Mouse (Mus musculus) stomach, embryonic 16.5 days (tissue): ENCODE measurements at regions not wholly inside any gene's neighbourhood (a gene's known extent, or its start where the extent isn't known, plus 50 kb on each side); places are given as distances from the start of the nearest gene placed in this dataset.
A peak's percentile ranks its signal among the peaks of the same experiment; 100 is the strongest.

ENCODE experiments used
- ATAC-seq: fragments of 200-750 bp; cut with Nextera tagmentation; 2 replicates; pipeline ENCODE4 v1.8.0; 2017; ENCODE audit warnings: moderate number of reproducible peaks, moderate TSS enrichment; ENCODE audit not compliant: insufficient read depth, low FRiP score
- H3K27ac ChIP-seq: fragments of 300-500 bp; sonication (generic); 2 replicates; pipeline ENCODE4 v1.5.1; 2014; ENCODE audit warnings: low read length
- H3K27me3 ChIP-seq: fragments of 300-500 bp; sonication (generic); 2 replicates; pipeline ENCODE4 v1.6.1; 2014; ENCODE audit warnings: low read length, control low read depth, mixed read lengths; ENCODE audit not compliant: control insufficient read depth, insufficient read depth
- H3K36me3 ChIP-seq: fragments of 300-500 bp; sonication (generic); 2 replicates; pipeline ENCODE4 v1.6.1; 2014; ENCODE audit warnings: low read length; ENCODE audit not compliant: control insufficient read depth, insufficient read depth
- H3K4me1 ChIP-seq: fragments of 300-500 bp; sonication (generic); 2 replicates; pipeline ENCODE4 v1.6.1; 2014; ENCODE audit warnings: low read length, control low read depth, mixed read lengths; ENCODE audit not compliant: control insufficient read depth, insufficient read depth
- H3K4me2 ChIP-seq: fragments of 300-500 bp; sonication (generic); 2 replicates; pipeline ENCODE4 v1.6.1; 2014; ENCODE audit warnings: low read depth, low read length, mixed read lengths
- H3K4me3 ChIP-seq: fragments of 300-500 bp; sonication (generic); replicated peaks from 2 replicates; pipeline ENCODE4 v1.5.1; 2014; ENCODE audit warnings: mild to moderate bottlenecking, low read length
- H3K9ac ChIP-seq: fragments of 300-500 bp; sonication (generic); 2 replicates; pipeline ENCODE4 v1.6.1; 2014; ENCODE audit warnings: low read length
- H3K9me3 ChIP-seq: fragments of 300-500 bp; sonication (generic); replicated peaks from 2 replicates; pipeline ENCODE4 v1.6.1; 2016; ENCODE audit warnings: low read length, control low read depth; ENCODE audit not compliant: control insufficient read depth
- WGBS: fragments of 180-500 bp; shearing (Covaris S2); extraction: QIAGEN DNeasy Blood & Tissue Kit; methylation state at CpG from one replicate; pipeline ENCODE4 v1.1.7; 2014; 5-methylcytosine and 5-hydroxymethylcytosine counted together

- peaks cover 3% of the 10 kb centered on the region; the same call in 1 of the 2 replicates for H3K4me1 ChIP-seq
- no peak overlapping the region for H3K4me3 ChIP-seq
- H3K9ac ChIP-seq, result no peak overlapping the region
- H3K9me3 ChIP-seq, result no peaks in the 10 kb centered on the region
- H3K27me3 ChIP-seq, result no peaks in the 10 kb centered on the region
- ATAC-seq, result no peak
- H3K36me3 ChIP-seq, result no peaks in the 10 kb centered on the region
- no peak overlapping the region for H3K4me2 ChIP-seq
- H3K27ac ChIP-seq, result no peak overlapping the region
- WGBS, result 87% methylated on average over 1 of the region's 1 CpGs
These were observed 248.9 kb upstream of the Slc7a11 start for GRCm38 (mm10) chr3:50692306-50692705.

DNA sequence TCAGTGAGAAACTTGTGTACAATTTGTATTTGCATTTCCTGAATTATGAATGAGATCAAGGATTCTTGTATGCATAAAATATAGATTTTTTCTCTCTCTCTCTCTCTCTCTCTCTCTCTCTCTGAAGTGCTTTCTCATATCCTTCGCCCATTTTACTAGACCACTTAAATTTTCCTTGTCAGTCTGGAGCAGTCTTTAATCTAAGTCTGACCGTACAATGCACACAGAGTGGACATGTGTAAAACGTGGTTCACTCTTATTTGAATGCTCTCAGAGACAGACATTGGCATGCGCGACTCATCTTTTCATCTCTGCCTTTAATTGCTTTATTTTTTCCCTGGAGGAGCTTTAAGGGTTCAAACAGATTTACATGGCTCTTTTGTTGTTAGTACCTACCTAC is 247.3 kb upstream of the Slc7a11 start:
- Histone ChIP-seq H3K4me3 (no peak overlapping the region), H3K4me2 (no peak overlapping the region), H3K27me3 (no peaks in the 10 kb centered on the region), H3K9ac (no peak overlapping the region), H3K4me1 (peaks cover 3% of the 10 kb centered on the region; the same call in 1 of the 2 replicates), H3K9me3 (no peaks in the 10 kb centered on the region), H3K36me3 (no peaks in the 10 kb centered on the region), H3K27ac (no peak overlapping the region)
- WGBS, result 89% methylated on average over 5 of the region's 5 CpGs
- ATAC-seq, result no peak

DNA sequence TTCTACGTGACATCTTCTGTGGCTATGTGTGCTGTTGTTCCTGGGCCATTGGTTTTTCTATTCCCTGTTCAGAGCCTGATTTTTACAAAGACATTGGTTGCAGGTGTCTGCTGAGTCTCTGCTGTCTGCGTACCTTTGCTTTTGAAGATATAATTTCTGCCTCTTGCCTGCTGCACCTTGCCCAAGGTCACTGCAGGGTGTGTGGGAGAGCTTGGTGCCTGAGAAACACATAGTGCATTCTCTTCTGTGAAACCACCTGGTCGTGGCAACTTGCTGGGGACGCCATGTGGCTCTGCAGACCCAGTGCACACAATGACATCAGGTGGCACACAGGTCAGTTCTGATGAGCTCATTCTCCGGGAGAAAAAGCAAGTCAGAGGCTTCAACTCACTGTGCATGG is 246.0 kb upstream of the Slc7a11 start:
- no peak for ATAC-seq
- Histone ChIP-seq H3K36me3 (no peaks in the 10 kb centered on the region), H3K4me3 (no peak overlapping the region), H3K27ac (no peak overlapping the region), H3K4me2 (no peak overlapping the region), H3K9me3 (no peaks in the 10 kb centered on the region), H3K27me3 (no peaks in the 10 kb centered on the region), H3K4me1 (no peaks in the 10 kb centered on the region), H3K9ac (no peak overlapping the region)
- 71% methylated on average over 5 of the region's 5 CpGs for WGBS

DNA sequence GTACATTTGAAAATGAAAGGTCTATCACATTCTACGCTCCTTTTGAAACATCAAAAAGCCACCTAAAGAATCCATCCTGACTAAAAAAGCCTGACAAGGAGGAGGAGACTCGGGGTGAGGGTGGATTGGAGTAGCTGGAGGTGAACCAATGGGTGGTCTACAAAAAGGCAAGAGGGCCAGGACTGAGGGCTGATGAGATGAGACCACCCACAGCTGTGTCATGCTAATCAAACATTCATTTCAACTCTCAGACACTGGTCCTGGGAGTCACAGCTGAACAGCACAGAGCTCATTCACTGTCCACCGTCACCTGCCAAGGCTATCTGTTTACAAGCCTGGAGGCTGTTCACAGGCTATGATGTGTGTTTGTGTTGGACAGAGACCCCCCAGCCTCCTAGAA is 244.3 kb upstream of the Slc7a11 start:
- H3K4me2 ChIP-seq, result no peak overlapping the region

GRCm38 (mm10) chr3:50678611-50678988 is 235.2 kb upstream of the Slc7a11 start:
- H3K36me3 ChIP-seq, result no peaks in the 10 kb centered on the region
- H3K27me3 ChIP-seq, result no peaks in the 10 kb centered on the region
- WGBS, result 40% methylated on average over 5 of the region's 5 CpGs
- no peak overlapping the region for H3K4me2 ChIP-seq
- H3K4me1 ChIP-seq, result no peaks in the 10 kb centered on the region
- ATAC-seq, result no peak
- H3K9ac ChIP-seq, result no peak overlapping the region
- H3K4me3 ChIP-seq, result no peak overlapping the region
- H3K27ac ChIP-seq, result no peak overlapping the region
- H3K9me3 ChIP-seq, result no peaks in the 10 kb centered on the region

More for the DNA sequence above, 244.3 kb upstream of the Slc7a11 start:
- Histone ChIP-seq H3K36me3 (no peaks in the 10 kb centered on the region), H3K9me3 (no peaks in the 10 kb centered on the region), H3K4me1 (no peaks in the 10 kb centered on the region), H3K27me3 (no peaks in the 10 kb centered on the region), H3K4me3 (no peak overlapping the region), H3K27ac (no peak overlapping the region), H3K9ac (no peak overlapping the region)
- no peak for ATAC-seq
- WGBS, result 64% methylated on average over 3 of the region's 3 CpGs

- no peak overlapping the region for H3K9ac ChIP-seq
- 39% methylated on average over 13 of the region's 13 CpGs for WGBS
- H3K9me3 ChIP-seq, result no peaks in the 10 kb centered on the region
- H3K4me1 ChIP-seq, result no peaks in the 10 kb centered on the region
- no peak for ATAC-seq
- H3K36me3 ChIP-seq, result no peaks in the 10 kb centered on the region
- no peak overlapping the region for H3K4me3 ChIP-seq
- H3K4me2 ChIP-seq, result no peak overlapping the region
- no peak overlapping the region for H3K27ac ChIP-seq
- H3K27me3 ChIP-seq, result no peaks in the 10 kb centered on the region
These were observed 234.7 kb upstream of the Slc7a11 start for GRCm38 (mm10) chr3:50677953-50678610.

DNA sequence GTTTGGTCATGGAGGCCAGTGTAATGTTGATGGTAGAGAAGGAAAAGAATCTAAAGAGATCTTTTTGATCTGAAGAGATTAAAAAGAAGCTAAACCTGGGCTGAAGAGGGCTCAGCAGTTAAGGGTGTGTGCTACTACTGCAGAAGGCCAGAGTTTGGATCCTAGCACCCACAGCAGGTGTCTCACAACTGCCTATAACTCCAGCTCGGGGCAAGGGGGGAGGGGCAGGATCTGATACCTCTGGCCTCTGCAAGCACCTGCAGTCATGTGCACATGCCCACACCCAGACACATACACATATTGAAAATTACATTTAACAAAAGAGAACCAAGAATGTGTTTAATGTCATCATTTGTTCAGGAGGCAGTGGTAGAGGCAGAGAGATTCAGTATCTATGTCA is 232.4 kb upstream of the Slc7a11 start:
- ATAC-seq, result no peak
- H3K27ac ChIP-seq, result no peak overlapping the region
- no peak overlapping the region for H3K4me3 ChIP-seq
- H3K9ac ChIP-seq, result no peak overlapping the region
- WGBS, result 41% methylated on average over 1 of the region's 1 CpGs
- H3K9me3 ChIP-seq, result no peaks in the 10 kb centered on the region
- H3K36me3 ChIP-seq, result no peaks in the 10 kb centered on the region
- H3K4me2 ChIP-seq, result no peak overlapping the region
- H3K4me1 ChIP-seq, result no peaks in the 10 kb centered on the region
- H3K27me3 ChIP-seq, result no peaks in the 10 kb centered on the region

GRCm38 (mm10) chr3:50674860-50675566 is 231.6 kb upstream of the Slc7a11 start:
- Histone ChIP-seq H3K36me3 (no peaks in the 10 kb centered on the region), H3K9me3 (no peaks in the 10 kb centered on the region), H3K4me2 (no peak overlapping the region), H3K4me1 (no peaks in the 10 kb centered on the region), H3K27me3 (no peaks in the 10 kb centered on the region), H3K4me3 (no peak overlapping the region), H3K27ac (no peak overlapping the region), H3K9ac (no peak overlapping the region)
- ATAC-seq, result peak; percentile 88
- 62% methylated on average over 4 of the region's 4 CpGs for WGBS

GRCm38 (mm10) chr3:50665316-50665715 is 221.9 kb upstream of the Slc7a11 start:
- Histone ChIP-seq H3K36me3 (no peaks in the 10 kb centered on the region), H3K27me3 (no peaks in the 10 kb centered on the region), H3K27ac (no peak overlapping the region), H3K9me3 (no peaks in the 10 kb centered on the region), H3K4me2 (no peak overlapping the region), H3K4me1 (no peaks in the 10 kb centered on the region), H3K4me3 (no peak overlapping the region), H3K9ac (no peak overlapping the region)
- no peak for ATAC-seq
- 53% methylated on average over 6 of the region's 6 CpGs for WGBS
